Mouse (Mus musculus) megakaryocyte-erythroid progenitor cell, adult 5-6 weeks (primary cell): ENCODE results near the gene Psmf1. TPM values are rescaled to one million over a fixed set of nuclear protein-coding genes. Genes with fewer than 3 reads are reported as not detected.

Source experiments
- ATAC-seq: replicated peaks from 2 replicates; pipeline ENCODE4 v1.8.0; 2016; ENCODE audit warnings: mild to moderate bottlenecking, inconsistent platforms; ENCODE audit not compliant: severe bottlenecking, poor library complexity, low FRiP score, low TSS enrichment
- total RNA-seq, 2 experiments: library from RNA; stranded (forward) in 1 of 2; stranded (reverse) in 1 of 2; fragments of 200-1000, 215-1000 nt in 1 of 2; fragments of >200 nt in 1 of 2; fragmentation: Nextera tagmentation in 1 of 2; gene quantifications; 2 replicates each; pipeline ENCODE4 v1.2.3; 2014 to 2017

The Psmf1 gene
- total RNA-seq, 2 experiments from 2014 or later, result 30.9 to 109 TPM

- ATAC-seq, result no peak
These were observed 4.9 kb downstream of the Psmf1 start for GRCm38 (mm10) chr2:151739081-151739480.

DNA sequence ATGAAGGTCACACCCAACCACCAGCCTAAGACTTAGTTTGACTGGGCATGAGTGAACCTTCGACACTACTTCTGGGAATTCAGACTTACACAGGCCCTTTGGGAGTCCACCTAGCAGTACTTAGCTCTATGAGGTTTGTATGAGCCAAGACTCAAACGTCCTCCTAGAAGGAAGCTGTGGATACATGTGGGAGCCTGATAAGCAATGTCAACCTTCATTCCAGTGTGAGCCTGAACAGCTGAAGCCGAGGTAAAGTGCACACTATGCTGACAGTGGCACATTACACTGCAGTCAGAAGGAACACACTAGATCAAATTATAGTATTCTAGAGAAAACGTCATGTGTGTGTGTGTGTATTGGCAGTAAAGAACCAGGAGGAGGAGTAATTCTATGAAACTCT lies 5.5 kb downstream of the Psmf1 start:
- 0 out of 2 replicates have a peak, but pooled peaks have one; percentile 2 for ATAC-seq

GRCm38 (mm10) chr2:151735422-151735821 lies 8.6 kb downstream of the Psmf1 start:
- ATAC-seq, result no peak

DNA sequence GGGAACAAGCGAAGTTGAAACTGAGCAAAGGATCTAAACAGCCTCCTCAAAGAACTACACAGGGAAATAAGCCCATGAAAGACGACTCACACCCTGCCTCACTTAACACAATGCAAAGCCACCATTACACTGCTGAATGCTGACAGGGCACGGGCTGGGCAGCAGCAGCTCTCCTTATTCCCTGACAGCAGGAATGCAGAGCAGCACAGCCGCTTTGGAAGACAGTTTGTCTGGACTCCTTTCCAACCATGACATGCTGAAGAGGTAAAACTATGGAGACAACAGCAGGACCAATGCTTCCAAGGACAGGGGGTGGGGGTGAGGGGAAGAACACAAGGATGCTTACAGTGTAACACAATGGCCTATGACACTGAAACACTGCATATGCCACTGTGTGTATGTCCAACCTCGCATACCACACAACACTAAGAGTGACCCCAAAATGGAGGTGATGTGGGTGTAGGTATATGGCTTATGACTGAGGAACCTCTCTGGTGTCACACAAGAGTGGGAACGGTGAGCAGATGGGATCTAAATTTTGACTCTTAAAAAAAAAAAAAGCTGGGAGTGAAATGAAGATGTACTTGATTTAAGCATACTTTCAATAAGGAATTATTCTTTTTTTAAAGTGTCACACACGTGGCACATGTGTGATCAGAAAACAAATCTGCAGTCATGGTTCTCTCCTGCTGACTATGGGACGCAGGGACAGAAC lies 10.7 kb downstream of the Psmf1 start:
- no peak for ATAC-seq

- peak; percentile 69; the same call in 1 of the 2 replicates for ATAC-seq
These were observed 19.9 kb downstream of the Psmf1 start for GRCm38 (mm10) chr2:151724094-151724493.

- ATAC-seq, result no peak
These were observed 27.5 kb downstream of the Psmf1 start for GRCm38 (mm10) chr2:151716318-151717055.

DNA sequence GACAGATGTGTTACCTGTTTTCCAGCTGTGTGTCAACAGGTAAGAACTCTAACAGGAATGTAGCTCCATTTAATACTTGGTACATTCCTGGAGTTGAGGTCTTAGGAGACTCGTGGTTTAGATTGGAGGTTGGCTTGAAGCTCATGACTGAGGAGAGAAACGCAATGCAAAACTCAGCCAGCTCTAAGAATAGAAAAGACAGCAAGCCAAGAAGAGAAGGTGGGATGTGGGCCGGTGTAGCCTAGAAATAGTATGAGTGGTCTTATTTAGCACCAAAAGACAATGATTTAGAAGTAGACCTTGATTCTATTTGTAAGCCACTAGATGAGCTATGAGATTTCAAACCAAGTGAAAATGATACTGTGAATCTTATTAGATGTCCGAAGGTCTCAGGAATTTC lies 28.5 kb downstream of the Psmf1 start:
- no peak for ATAC-seq

DNA sequence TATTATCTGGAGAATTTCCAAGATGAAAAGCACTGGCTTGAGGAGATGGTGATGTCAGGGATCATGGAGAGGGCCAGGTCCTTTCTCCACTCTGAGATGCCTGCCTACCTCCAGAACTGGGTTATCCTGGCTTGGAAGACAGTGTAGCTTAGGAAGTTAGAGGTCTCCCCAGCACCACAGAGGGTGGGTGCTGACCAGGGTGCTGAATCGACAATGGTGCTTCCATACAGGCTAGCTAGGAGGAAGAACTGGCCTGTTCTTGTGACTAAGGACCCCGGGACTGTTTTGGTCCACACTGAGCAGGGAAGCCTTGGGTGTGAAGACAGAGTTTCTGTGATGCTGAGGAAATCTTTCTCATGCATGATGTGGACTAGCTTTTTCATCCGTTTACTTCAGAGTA lies 31.3 kb downstream of the Psmf1 start:
- peak; percentile 62 for ATAC-seq

DNA sequence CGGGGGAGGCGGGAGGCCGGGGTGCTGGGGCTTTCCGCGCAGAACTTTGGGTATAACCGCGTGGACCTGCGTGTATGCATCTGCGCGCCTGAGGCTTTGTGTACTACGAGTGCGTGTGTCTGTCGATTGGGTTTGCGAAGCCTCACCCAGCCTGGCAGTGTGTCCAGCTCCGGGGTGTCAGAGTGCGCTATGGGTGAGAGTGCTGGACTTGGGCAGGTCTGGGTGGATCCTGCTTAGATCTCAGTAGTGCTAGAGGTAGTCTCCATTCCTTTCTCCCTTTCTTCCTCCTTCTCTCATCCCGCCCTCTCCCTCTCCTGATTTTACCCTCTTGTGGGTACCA lies 41.2 kb downstream of the Psmf1 start:
- no peak for ATAC-seq

DNA sequence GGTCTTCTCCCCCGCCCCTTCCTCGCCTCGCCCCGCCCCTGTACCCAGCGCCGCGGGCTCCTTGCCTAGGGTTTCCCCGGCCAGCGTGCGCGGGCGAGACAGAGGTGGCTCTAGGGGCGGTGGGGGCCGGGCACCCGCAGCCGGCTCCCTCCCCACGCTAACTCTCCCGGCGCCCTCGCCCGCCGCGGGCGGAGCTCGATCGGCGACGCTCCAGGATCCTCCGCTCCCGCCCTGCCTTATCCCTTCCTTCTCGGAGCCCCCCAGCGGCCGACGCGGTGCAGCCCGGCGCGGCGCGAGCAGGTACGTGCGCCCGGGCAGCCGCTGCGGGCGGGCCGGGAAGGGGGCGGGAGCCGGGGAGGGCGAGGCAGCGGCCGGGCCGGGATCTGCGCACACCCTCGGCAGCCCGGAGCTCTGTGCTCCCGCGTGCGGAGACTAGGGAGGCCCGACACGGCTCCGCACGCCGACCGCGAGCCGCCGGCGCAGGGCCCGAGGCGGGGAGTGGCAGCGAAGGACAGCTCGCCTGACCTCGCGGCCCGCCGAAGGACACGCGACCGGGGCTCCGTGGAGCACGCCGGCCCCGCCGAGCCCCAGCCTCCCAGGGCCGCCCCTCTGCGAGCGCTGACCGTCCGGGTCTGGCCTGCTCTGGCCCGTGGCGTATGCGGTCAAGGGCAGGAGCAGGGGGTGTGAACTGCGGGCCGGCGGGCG lies 41.7 kb downstream of the Psmf1 start:
- peak; percentile 52; the same call in 1 of the 2 replicates for ATAC-seq

DNA sequence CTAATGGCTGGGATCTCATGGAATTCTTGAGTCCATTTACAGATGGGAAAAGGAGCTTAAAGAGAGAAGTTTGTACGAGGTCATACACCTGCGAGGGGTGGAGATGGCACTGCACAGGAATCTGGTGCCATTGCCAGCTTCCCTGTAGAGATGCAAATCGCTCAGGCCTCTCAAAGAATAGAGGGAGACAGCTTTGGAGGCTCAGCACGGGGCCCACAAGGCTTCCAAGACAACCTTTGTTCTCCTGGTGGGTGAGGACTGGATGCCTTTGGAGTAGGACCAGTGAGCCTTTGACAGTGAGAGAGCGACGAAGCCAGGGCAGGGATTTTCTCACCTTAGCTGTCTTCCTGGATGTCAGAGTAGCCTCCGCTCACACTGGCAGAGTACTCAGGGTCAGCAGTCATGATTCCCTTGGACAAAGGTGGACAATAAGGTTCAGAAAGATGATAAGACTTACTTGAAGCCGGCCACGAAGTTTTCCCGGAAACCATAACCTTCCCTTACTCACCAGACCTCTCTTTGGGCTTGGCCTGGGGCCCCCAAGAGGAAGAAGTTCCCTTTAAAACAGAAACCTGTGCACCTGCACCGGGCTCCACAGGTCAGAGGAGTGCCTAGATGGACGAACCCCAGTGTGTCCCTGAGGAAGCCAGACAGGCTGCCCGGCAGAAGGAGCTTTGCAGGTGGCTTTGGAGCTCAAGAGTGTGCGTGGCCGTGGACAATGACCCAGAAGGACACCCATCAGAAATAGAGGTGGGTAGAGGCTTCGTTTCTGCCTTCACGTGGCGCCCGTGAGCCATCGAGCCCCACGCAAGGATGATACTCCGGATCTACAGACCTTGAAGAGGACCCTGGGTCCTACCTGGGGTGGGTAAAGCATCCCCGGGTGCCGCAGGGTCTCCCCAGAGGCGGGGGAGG lies 42.5 kb downstream of the Psmf1 start, which contains the start of gene Tmem74b:
Gene Tmem74b (plus strand): TSS at position 778 of the 915 bp plus-strand sequence.
- ATAC-seq, result no peak

DNA sequence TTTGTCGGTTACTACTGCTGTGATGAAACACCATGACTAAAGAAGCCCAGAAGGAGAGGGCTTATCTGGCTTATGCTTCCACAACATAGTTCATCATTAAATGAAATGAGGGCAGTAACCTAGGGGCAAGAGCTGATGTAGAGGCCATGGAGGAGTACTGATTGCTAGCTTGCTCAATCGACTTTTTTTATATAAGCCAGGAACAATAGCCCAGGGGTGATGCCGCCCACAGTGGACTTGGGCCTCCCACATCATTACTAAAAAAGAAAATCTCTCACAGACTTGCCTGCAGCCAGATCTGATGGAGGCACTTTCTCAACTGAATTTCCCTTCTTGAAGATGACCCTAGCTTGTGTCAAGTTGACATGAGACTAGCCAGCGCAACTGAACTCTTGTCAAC lies 61.0 kb downstream of the Psmf1 start:
- ATAC-seq, result no peak

DNA sequence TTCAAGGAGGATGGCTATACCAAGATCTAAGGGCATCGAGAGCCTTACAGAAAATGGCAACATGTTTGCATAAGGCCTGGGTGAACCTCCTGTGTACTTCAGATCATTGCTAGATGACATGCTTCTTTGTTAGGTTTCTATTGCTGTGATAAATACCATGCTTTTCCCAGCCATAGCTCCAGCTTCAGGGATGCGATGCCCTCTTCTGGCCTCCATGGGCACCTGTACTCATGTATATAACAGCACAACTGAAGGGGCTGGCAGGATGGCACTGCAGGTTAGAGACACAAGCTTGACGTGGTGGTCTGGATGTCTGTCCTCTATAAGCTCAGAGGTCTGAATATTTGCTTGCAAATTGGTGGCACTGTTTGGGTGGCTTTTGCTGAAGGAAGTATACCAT lies 61.6 kb downstream of the Psmf1 start:
- peak; percentile 73 for ATAC-seq

DNA sequence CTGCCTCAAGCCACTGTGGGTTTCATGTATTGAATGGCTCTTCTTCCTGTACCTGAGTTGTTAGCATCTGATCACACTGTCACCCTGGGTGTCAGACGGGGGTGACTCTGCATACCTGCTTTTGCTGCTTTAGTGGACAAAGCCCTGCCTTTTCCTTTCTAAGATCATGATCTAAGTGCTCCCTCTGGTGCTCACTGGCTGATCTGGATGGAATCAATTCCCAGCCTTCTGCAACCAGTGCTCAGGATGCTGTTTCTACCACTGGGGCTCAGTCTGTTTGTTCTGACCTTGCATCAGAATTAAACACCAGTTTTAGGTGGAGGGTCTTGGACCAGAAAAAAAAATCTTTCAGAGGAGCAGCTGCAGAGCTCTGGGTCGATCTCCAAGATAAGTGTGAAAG lies 67.8 kb downstream of the Psmf1 start:
- no peak for ATAC-seq

- ATAC-seq, result peak; percentile 45; the same call in 1 of the 2 replicates
These were observed 73.0 kb downstream of the Psmf1 start for GRCm38 (mm10) chr2:151670968-151671329.

GRCm38 (mm10) chr2:151670026-151670967 lies 73.7 kb downstream of the Psmf1 start:
- peak; percentile 79 for ATAC-seq

DNA sequence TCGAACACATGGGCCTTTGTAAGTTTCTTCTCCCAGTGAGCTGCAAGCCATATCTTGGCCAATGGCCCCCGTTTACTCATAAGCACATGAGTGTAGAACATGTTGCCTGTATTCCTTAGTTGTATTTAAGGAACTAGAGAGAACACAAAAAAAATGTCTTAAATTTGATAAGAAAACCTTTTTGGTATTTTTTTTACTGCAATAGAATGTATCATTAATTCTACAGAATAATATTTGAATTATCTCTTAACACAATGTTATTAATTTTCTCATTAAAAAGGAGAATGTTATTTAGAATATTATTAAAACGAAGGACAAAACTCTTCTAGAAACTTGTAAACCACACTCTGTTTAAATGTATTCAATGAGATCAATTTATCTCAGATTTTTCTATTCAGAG lies 75.6 kb downstream of the Psmf1 start, which contains the start of gene Rad21l:
Gene Rad21l (minus strand): TSS at position 101 of the 400 bp plus-strand sequence.
- ATAC-seq, result no peak
